Mouse (Mus musculus): Measurements from ENCODE around the gene Gstm5. TPM values are rescaled to one million over a fixed set of nuclear protein-coding genes. Genes with fewer than 3 reads are reported as not detected.
A peak's percentile ranks its signal among the peaks of the same experiment; 100 is the strongest.

Gstm5 gene
- 166 and 173 TPM in 2 replicates for polyA plus RNA-seq (2014; fragmentation: Nextera tagmentation; extraction: Ambion mirVana)

GRCm38 (mm10) chr3:107895720-107896569 lies at the start of gene Gstm5:
Gene Gstm5, plus strand, starts transcription at chr3:107895821.
- peaks cover 4% of the 10 kb centered on the region; the same call in 1 of the 2 replicates for H3K36me3 ChIP-seq (ENCODE audit: control insufficient read depth, insufficient read depth, low read length)
- H3K4me3 ChIP-seq (ENCODE audit: low read depth, low read length): peak within 1 kb of the TSS; percentile 69
- H3K9ac ChIP-seq (replicated peaks; ENCODE audit: low read depth, low read length): peak within 1 kb of the TSS; percentile 77
- H3K9me3 ChIP-seq (ENCODE audit: control insufficient read depth, low read depth, low read length): no peaks in the 10 kb centered on the region
- peak within 1 kb of the TSS; percentile 85; the same call in 1 of the 2 replicates for H3K27ac ChIP-seq (ENCODE audit: low read length)
- 8% methylated on average over 40 of the region's 40 CpGs for WGBS
- H3K4me1 ChIP-seq (ENCODE audit: control insufficient read depth, insufficient read depth, low read length): 0 out of 2 replicates have a peak, but pooled peaks cover 2% of the 10 kb centered on the region
- H3K27me3 ChIP-seq (ENCODE audit: control insufficient read depth, insufficient read depth, low read length): no peaks in the 10 kb centered on the region
- peak within 1 kb of the TSS; percentile 91 for H3K4me2 ChIP-seq (replicated peaks; ENCODE audit: low read depth, low read length)
- peak; percentile 93 for ATAC-seq (ENCODE audit: insufficient number of reproducible peaks, insufficient read depth, low FRiP score, low read depth)

DNA sequence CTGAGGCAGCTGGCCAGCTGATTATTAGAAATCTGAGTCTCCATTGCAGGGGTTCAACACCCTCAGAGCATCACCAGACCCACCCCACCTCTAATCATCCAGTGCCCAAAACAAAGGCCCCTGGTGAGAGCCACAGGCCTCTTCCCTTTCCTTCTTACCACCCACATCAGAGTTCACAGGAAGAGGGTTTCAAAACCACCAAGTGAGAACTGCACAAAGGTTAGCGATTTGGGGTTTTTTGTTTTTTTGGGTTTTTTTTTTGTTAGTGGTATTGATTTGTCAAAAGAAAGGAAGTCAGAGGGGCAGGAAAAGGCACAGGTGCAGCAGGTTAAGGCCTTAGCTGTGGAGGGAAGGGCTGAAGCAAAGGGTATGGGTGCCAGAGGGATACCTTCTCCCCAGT lies 49.4 kb upstream of the Gstm5 start:
- H3K9me3 ChIP-seq (ENCODE audit: control insufficient read depth, low read depth, low read length): no peaks in the 10 kb centered on the region
- ATAC-seq (ENCODE audit: insufficient number of reproducible peaks, insufficient read depth, low FRiP score, low read depth): no peak
- H3K4me3 ChIP-seq (ENCODE audit: low read depth, low read length): no peak overlapping the region
- no peaks in the 10 kb centered on the region for H3K36me3 ChIP-seq (ENCODE audit: control insufficient read depth, insufficient read depth, low read length)
- H3K9ac ChIP-seq (replicated peaks; ENCODE audit: low read depth, low read length): no peak overlapping the region
- no peak overlapping the region for H3K27ac ChIP-seq (ENCODE audit: low read length)
- WGBS: 77% methylated on average over 1 of the region's 1 CpGs
- H3K4me2 ChIP-seq (replicated peaks; ENCODE audit: low read depth, low read length): no peak overlapping the region
- H3K27me3 ChIP-seq (ENCODE audit: control insufficient read depth, insufficient read depth, low read length): no peaks in the 10 kb centered on the region
- H3K4me1 ChIP-seq (ENCODE audit: control insufficient read depth, insufficient read depth, low read length): peaks cover 11% of the 10 kb centered on the region; the same call in 1 of the 2 replicates

- ATAC-seq (ENCODE audit: insufficient number of reproducible peaks, insufficient read depth, low FRiP score, low read depth): no peak
- Histone ChIP-seq H3K27me3 (ENCODE audit: control insufficient read depth, insufficient read depth, low read length) (no peaks in the 10 kb centered on the region), H3K4me1 (ENCODE audit: control insufficient read depth, insufficient read depth, low read length) (peaks cover 11% of the 10 kb centered on the region; the same call in 1 of the 2 replicates), H3K4me3 (ENCODE audit: low read depth, low read length) (no peak overlapping the region), H3K27ac (ENCODE audit: low read length) (no peak overlapping the region), H3K9me3 (ENCODE audit: control insufficient read depth, low read depth, low read length) (no peaks in the 10 kb centered on the region), H3K9ac (replicated peaks; ENCODE audit: low read depth, low read length) (no peak overlapping the region), H3K4me2 (replicated peaks; ENCODE audit: low read depth, low read length) (no peak overlapping the region), H3K36me3 (ENCODE audit: control insufficient read depth, insufficient read depth, low read length) (no peaks in the 10 kb centered on the region)
- 35% methylated on average over 3 of the region's 3 CpGs for WGBS
Measured at GRCm38 (mm10) chr3:107846835-107847234, 48.8 kb upstream of the Gstm5 start.

DNA sequence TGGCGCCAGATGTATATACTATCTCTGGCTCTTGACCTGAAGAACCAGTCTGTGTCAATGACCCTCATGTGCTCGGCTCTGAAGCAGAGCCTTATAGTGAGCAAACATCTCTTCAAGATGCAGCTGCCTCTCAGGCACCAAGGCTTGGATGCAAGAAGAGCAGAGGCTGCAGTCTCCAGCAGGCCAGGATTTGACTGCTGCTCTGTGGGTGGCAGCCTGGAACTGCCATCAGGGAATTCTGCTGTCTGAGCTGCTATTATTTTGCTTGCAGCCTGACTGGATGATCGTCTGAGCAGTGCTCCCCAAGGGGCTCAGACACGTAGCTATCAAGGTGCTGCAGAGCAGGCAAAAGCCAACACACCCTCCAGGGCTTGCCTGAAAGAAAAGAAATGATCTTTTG lies 47.5 kb upstream of the Gstm5 start:
- Histone ChIP-seq H3K27ac (ENCODE audit: low read length) (no peak overlapping the region), H3K4me1 (ENCODE audit: control insufficient read depth, insufficient read depth, low read length) (peaks cover 11% of the 10 kb centered on the region; the same call in 1 of the 2 replicates), H3K36me3 (ENCODE audit: control insufficient read depth, insufficient read depth, low read length) (no peaks in the 10 kb centered on the region), H3K9me3 (ENCODE audit: control insufficient read depth, low read depth, low read length) (no peaks in the 10 kb centered on the region), H3K9ac (replicated peaks; ENCODE audit: low read depth, low read length) (no peak overlapping the region), H3K4me3 (ENCODE audit: low read depth, low read length) (no peak overlapping the region), H3K4me2 (replicated peaks; ENCODE audit: low read depth, low read length) (no peak overlapping the region), H3K27me3 (ENCODE audit: control insufficient read depth, insufficient read depth, low read length) (no peaks in the 10 kb centered on the region)
- ATAC-seq (ENCODE audit: insufficient number of reproducible peaks, insufficient read depth, low FRiP score, low read depth): no peak
- WGBS: 36% methylated on average over 4 of the region's 4 CpGs

GRCm38 (mm10) chr3:107849000-107849692 lies 46.5 kb upstream of the Gstm5 start:
- no peaks in the 10 kb centered on the region for H3K27me3 ChIP-seq (ENCODE audit: control insufficient read depth, insufficient read depth, low read length)
- H3K4me2 ChIP-seq (replicated peaks; ENCODE audit: low read depth, low read length): no peak overlapping the region
- no peak overlapping the region for H3K4me3 ChIP-seq (ENCODE audit: low read depth, low read length)
- no peaks in the 10 kb centered on the region for H3K36me3 ChIP-seq (ENCODE audit: control insufficient read depth, insufficient read depth, low read length)
- no peak overlapping the region for H3K27ac ChIP-seq (ENCODE audit: low read length)
- peaks cover 11% of the 10 kb centered on the region; the same call in 1 of the 2 replicates for H3K4me1 ChIP-seq (ENCODE audit: control insufficient read depth, insufficient read depth, low read length)
- 78% methylated on average over 6 of the region's 6 CpGs for WGBS
- H3K9ac ChIP-seq (replicated peaks; ENCODE audit: low read depth, low read length): no peak overlapping the region
- H3K9me3 ChIP-seq (ENCODE audit: control insufficient read depth, low read depth, low read length): no peaks in the 10 kb centered on the region
- ATAC-seq (ENCODE audit: insufficient number of reproducible peaks, insufficient read depth, low FRiP score, low read depth): no peak

- no peak for ATAC-seq (ENCODE audit: insufficient number of reproducible peaks, insufficient read depth, low FRiP score, low read depth)
- no peak overlapping the region for H3K9ac ChIP-seq (replicated peaks; ENCODE audit: low read depth, low read length)
Measured at GRCm38 (mm10) chr3:107849693-107850031, 46.0 kb upstream of the Gstm5 start.

GRCm38 (mm10) chr3:107850418-107851031 lies 45.1 kb upstream of the Gstm5 start:
- peak overlapping the region; percentile 13; the same call in 1 of the 2 replicates for H3K27ac ChIP-seq (ENCODE audit: low read length)
- H3K4me3 ChIP-seq (ENCODE audit: low read depth, low read length): no peak overlapping the region
- H3K4me1 ChIP-seq (ENCODE audit: control insufficient read depth, insufficient read depth, low read length): peaks cover 11% of the 10 kb centered on the region; the same call in 1 of the 2 replicates
- peak; percentile 69 for ATAC-seq (ENCODE audit: insufficient number of reproducible peaks, insufficient read depth, low FRiP score, low read depth)
- peak overlapping the region; percentile 29 for H3K4me2 ChIP-seq (replicated peaks; ENCODE audit: low read depth, low read length)
- H3K9me3 ChIP-seq (ENCODE audit: control insufficient read depth, low read depth, low read length): no peaks in the 10 kb centered on the region
- no peak overlapping the region for H3K9ac ChIP-seq (replicated peaks; ENCODE audit: low read depth, low read length)
- 17% methylated on average over 12 of the region's 12 CpGs for WGBS
- H3K27me3 ChIP-seq (ENCODE audit: control insufficient read depth, insufficient read depth, low read length): no peaks in the 10 kb centered on the region
- H3K36me3 ChIP-seq (ENCODE audit: control insufficient read depth, insufficient read depth, low read length): no peaks in the 10 kb centered on the region

More at GRCm38 (mm10) chr3:107849693-107850031, 46.0 kb upstream of the Gstm5 start:
- Histone ChIP-seq H3K27ac (ENCODE audit: low read length) (no peak overlapping the region), H3K4me1 (ENCODE audit: control insufficient read depth, insufficient read depth, low read length) (peaks cover 11% of the 10 kb centered on the region; the same call in 1 of the 2 replicates), H3K9me3 (ENCODE audit: control insufficient read depth, low read depth, low read length) (no peaks in the 10 kb centered on the region), H3K27me3 (ENCODE audit: control insufficient read depth, insufficient read depth, low read length) (no peaks in the 10 kb centered on the region), H3K4me3 (ENCODE audit: low read depth, low read length) (no peak overlapping the region), H3K36me3 (ENCODE audit: control insufficient read depth, insufficient read depth, low read length) (no peaks in the 10 kb centered on the region), H3K4me2 (replicated peaks; ENCODE audit: low read depth, low read length) (no peak overlapping the region)
- 73% methylated on average over 2 of the region's 2 CpGs for WGBS

DNA sequence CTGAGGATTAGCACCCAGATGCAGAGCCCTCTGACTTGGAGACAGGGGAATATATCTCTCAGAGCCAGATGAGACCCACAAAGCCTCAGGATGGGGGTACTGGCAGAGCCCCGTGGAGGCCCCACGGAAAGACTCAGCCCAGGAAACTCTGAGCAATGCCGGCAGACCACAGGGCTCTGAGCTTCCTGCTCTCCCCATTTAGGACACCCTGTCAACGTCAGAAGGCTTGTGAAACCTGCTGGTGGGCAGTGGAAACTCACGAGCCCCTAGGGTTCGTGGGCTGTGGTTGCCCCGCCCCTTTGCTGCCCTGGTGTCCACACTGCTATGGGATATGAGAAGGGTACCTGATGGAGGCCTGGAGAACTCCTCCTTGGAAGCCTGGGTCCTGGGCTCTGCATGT lies 42.8 kb upstream of the Gstm5 start:
- Histone ChIP-seq H3K4me1 (ENCODE audit: control insufficient read depth, insufficient read depth, low read length) (peaks cover 14% of the 10 kb centered on the region; the same call in 1 of the 2 replicates), H3K9me3 (ENCODE audit: control insufficient read depth, low read depth, low read length) (no peaks in the 10 kb centered on the region), H3K27me3 (ENCODE audit: control insufficient read depth, insufficient read depth, low read length) (no peaks in the 10 kb centered on the region), H3K4me2 (replicated peaks; ENCODE audit: low read depth, low read length) (no peak overlapping the region), H3K36me3 (ENCODE audit: control insufficient read depth, insufficient read depth, low read length) (no peaks in the 10 kb centered on the region), H3K27ac (ENCODE audit: low read length) (no peak overlapping the region), H3K4me3 (ENCODE audit: low read depth, low read length) (no peak overlapping the region), H3K9ac (replicated peaks; ENCODE audit: low read depth, low read length) (no peak overlapping the region)
- no peak for ATAC-seq (ENCODE audit: insufficient number of reproducible peaks, insufficient read depth, low FRiP score, low read depth)
- WGBS: 60% methylated on average over 7 of the region's 7 CpGs
